Mouse (Mus musculus) embryonic facial prominence, embryonic 15.5 days (tissue): ENCODE results near the gene Mycn. TPM values are rescaled to one million over a fixed set of nuclear protein-coding genes. Genes with fewer than 3 reads are reported as not detected.

Experiments
- ATAC-seq: fragments of 200-750 bp; cut with Nextera tagmentation; 2 replicates; pipeline ENCODE4 v1.8.0; 2017; ENCODE audit warnings: low read depth, moderate TSS enrichment; ENCODE audit not compliant: insufficient number of reproducible peaks, low FRiP score, low TSS enrichment
- H3K27ac ChIP-seq: fragments of 300-500 bp; sonication (generic); replicated peaks from 2 replicates; pipeline ENCODE4 v1.5.1; 2015; ENCODE audit warnings: mild to moderate bottlenecking, inconsistent platforms
- H3K27me3 ChIP-seq: fragments of 300-500 bp; sonication (generic); 2 replicates; pipeline ENCODE4 v1.6.1; 2015; ENCODE audit warnings: inconsistent platforms
- H3K36me3 ChIP-seq: fragments of 300-500 bp; sonication (generic); 2 replicates; pipeline ENCODE4 v1.6.1; 2015; ENCODE audit warnings: mild to moderate bottlenecking, inconsistent platforms
- H3K4me1 ChIP-seq: fragments of 300-500 bp; sonication (generic); 2 replicates; pipeline ENCODE4 v1.6.1; 2015; ENCODE audit warnings: inconsistent platforms
- H3K4me2 ChIP-seq: fragments of 300-500 bp; sonication (generic); replicated peaks from 2 replicates; pipeline ENCODE4 v1.6.1; 2015; ENCODE audit warnings: mild to moderate bottlenecking, inconsistent platforms
- H3K4me3 ChIP-seq: fragments of 300-500 bp; sonication (generic); replicated peaks from 2 replicates; pipeline ENCODE4 v1.5.1; 2015; ENCODE audit warnings: mild to moderate bottlenecking, inconsistent platforms
- H3K9ac ChIP-seq: fragments of 300-500 bp; sonication (generic); 2 replicates; pipeline ENCODE4 v1.6.1; 2015; ENCODE audit warnings: inconsistent platforms
- H3K9me3 ChIP-seq: fragments of 300-500 bp; sonication (generic); replicated peaks from 2 replicates; pipeline ENCODE4 v1.6.1; 2016; ENCODE audit warnings: inconsistent platforms
- WGBS: fragments of 180-500 bp; shearing (Covaris S2); methylation state at CpG from one replicate; pipeline ENCODE4 v1.1.7; 2015; 5-methylcytosine and 5-hydroxymethylcytosine counted together
- polyA plus RNA-seq: library from polyadenylated mRNA; unstranded; fragments of >200 nt; fragmentation: Nextera tagmentation; extraction: Ambion mirVana; gene quantifications from 2 replicates; pipeline ENCODE4 v1.2.1, GENCODE M21; 2015

Mycn gene
- polyA plus RNA-seq, 1 experiment from 2014 or later: 26.8 TPM

GRCm38 (mm10) chr12:12898356-12899126 lies 43.2 kb downstream of the Mycn start:
- ATAC-seq: no peak
- H3K4me3 ChIP-seq: no peak overlapping the region
- H3K9me3 ChIP-seq: no peaks in the 10 kb centered on the region
- H3K9ac ChIP-seq: no peak overlapping the region
- WGBS: 40% methylated on average over 2 of the region's 2 CpGs
- no peaks in the 10 kb centered on the region for H3K36me3 ChIP-seq
- H3K27ac ChIP-seq: no peak overlapping the region
- H3K4me2 ChIP-seq: no peak overlapping the region
- no peaks in the 10 kb centered on the region for H3K4me1 ChIP-seq
- no peaks in the 10 kb centered on the region for H3K27me3 ChIP-seq

- Histone ChIP-seq H3K4me2 (no peak overlapping the region), H3K9me3 (no peaks in the 10 kb centered on the region), H3K4me3 (no peak overlapping the region), H3K9ac (no peak overlapping the region), H3K36me3 (no peaks in the 10 kb centered on the region), H3K4me1 (no peaks in the 10 kb centered on the region), H3K27ac (no peak overlapping the region), H3K27me3 (no peaks in the 10 kb centered on the region)
- WGBS: 87% methylated on average over 8 of the region's 8 CpGs
- ATAC-seq: no peak
Observed at GRCm38 (mm10) chr12:12893986-12894385, 47.7 kb downstream of the Mycn start.

- no peaks in the 10 kb centered on the region for H3K36me3 ChIP-seq
- no peaks in the 10 kb centered on the region for H3K4me1 ChIP-seq
- no peak overlapping the region for H3K4me3 ChIP-seq
- no peak overlapping the region for H3K9ac ChIP-seq
- H3K27ac ChIP-seq: no peak overlapping the region
- H3K4me2 ChIP-seq: no peak overlapping the region
- no peaks in the 10 kb centered on the region for H3K27me3 ChIP-seq
- 35% methylated on average over 15 of the region's 15 CpGs for WGBS
- ATAC-seq: no peak
- no peaks in the 10 kb centered on the region for H3K9me3 ChIP-seq
Observed at GRCm38 (mm10) chr12:12886191-12886889, 55.4 kb downstream of the Mycn start.
